Mouse (Mus musculus) ovary, postnatal 14 days (tissue): Measurements from ENCODE around the gene Fermt1.
A peak's percentile ranks its signal among the peaks of the same experiment; 100 is the strongest.

Source experiments
- DNase-seq: peaks from one replicate; pipeline ENCODE4 v3.0.0; 2022; ENCODE audit warnings: low spot score

Gene Fermt1

DNA sequence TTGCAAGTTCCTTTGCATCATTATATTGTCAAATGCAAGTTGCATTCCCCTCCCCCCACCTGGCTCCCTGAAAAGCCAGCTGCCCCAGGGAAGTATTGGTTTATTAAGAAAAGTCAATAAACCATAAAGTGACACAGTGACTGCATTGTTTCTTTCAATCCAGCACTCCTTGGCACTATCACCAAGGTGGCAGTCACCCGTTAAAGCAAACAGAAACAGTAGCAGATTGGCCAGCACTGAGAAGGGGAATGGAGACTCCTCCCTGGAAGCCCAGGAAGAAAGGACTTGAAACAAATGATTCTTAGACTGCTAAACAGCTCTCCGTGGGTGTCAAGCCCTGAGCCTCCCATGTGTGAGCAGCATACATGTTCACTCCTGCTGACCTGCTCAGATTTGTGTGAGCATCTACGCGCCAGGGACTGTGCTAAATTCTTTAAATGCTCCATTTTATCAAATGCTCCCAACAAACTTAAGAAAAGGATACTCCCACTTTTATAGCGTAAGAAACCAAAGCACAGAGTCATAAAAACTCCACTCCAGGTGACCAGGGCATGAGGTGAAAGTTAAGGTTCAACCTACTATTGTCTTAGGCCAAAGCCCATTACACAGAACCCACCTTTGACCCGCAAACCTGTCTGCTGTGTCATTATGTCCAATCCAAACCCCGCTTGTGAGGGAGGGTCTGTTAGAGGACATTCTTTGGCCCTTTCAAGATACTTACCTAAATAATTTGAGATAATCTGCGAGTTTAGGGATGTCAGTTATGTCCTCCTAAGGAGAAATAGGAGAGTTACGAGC lies 23.4 kb downstream of the Fermt1 start:
- DNase-seq: no peak

DNA sequence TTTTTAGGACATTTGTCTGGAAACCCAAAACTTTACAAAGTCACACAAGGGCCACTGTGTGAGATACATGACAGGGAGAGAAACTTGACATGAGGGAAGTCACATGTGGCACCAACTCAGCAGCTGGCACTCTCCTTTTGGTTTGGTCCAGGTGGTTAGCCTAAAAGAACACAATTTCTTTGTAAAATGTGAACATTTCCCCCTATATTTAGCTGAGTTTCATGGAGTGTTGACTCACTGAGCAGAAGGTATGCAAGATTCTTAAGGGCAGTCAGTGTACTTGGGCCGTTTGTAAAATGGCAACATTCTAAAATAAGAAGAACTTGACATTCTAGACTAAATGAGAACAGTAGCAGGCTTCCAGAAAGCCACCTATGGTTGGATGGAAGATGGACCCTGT lies 30.9 kb downstream of the Fermt1 start:
- DNase-seq: no peak

DNA sequence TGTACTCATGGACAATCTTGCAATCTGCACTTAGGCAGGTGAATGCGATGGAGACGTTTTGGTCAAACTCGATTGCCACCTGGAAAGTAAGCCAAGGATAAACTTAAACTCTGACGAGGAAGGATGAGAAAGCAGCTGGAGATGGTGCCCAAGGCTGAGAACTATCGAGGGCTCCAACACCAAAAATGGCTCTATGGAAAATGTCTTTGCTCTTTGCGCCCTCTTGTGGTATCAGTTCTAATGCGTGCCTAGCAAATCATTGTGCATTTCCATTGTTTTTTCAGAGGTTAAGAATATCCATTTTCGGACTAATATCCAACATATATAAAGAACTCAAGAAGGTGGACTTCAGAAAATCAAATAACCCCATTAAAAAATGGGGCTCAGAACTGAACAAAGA lies 38.9 kb downstream of the Fermt1 start:
- DNase-seq: peak; percentile 30

DNA sequence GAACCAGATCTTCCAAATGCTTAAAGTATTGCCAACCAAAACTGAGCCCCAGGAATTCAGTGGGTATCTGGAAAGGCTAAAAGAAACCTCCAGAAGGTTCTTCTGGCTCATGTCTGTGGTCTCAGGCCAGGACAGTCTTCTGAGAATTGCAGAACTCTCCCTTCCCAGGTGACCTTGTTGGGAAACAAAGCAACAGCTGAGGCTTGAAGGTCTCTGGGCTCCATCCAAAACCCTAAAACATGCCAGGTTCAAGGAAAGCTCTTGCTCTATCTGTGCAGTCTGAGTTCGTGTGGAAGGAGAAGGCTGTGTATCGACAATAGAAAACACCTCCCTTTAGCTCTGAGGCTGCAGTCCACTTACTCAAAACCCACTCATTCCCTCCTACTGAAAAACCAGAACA lies 40.7 kb downstream of the Fermt1 start:
- DNase-seq: no peak

DNA sequence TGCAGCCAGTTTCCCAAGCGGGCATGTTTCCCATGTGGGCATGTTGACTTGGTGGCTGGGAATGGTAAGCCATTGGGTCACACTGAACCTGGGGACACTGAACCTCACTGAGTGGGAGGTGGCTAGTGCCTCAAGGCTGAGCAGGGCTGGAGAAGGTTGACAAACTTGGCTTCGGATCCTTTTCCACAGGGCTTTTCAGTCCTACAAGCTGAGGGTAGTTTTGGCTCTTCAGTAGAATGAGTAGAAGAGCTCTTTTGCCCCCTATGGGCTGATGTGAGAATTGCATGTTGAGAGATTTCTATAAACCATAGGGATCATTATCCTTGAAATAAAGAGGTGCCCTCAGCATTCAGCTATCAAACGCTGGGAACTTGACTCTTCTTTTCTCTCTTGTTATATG lies 42.2 kb downstream of the Fermt1 start:
- DNase-seq: peak; percentile 53

DNA sequence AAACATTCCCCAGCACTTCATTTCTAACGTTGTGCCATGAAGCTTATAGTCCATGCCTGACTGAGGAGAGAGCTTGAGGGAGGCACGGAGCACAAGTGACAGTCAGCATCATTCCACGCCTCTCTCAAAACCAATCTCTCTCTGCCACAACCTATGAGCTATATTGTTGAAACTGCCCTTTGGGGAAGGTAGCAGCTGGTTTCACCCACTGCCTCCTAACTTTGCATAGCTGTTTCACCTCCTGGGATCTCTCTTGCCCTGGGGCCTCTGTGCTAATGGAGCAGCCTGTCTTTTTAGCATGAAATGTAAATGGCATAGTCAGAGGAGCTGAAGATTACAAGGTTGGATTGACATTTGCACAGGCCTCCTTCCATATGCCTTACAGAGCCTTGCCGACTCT lies 43.6 kb downstream of the Fermt1 start:
- DNase-seq: no peak

DNA sequence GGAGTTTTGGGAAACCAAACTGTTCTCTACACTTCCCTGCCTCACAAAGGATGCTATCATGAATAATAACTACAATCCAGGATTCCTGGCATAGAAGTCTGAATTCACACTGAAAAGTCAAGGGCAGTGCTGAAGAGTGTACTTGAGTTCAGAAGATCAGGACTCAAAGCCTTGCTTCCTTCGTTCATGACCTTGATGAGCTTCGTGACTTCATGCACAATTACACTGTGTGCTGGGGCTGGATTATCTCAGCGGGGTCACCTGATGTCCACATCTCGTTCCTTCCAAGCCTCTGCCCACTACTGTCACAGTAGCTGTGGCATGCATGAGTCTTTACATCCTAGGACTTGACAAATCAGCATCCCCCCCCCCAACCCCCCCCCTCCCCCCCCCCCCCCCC lies 44.1 kb downstream of the Fermt1 start:
- no peak for DNase-seq

DNA sequence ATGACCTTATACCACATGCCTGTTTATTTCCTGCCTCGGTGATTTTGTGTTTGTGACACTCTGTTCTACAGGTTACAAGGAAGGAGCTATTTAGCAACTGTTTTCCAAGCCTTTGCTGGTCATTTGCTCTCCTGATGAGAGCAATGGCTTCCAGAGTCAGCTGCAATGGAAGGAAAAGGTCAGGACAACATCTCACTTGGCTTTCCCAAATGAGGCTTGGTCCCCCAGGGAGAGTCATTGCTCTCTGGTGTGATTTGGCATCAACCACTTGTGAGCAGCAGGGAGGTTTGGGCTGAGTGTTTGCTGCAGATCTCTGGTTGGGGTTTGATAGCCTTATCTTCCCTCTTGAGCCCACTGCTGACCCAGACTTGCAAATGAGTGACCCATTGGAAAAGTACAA lies 45.1 kb downstream of the Fermt1 start:
- DNase-seq: no peak

DNA sequence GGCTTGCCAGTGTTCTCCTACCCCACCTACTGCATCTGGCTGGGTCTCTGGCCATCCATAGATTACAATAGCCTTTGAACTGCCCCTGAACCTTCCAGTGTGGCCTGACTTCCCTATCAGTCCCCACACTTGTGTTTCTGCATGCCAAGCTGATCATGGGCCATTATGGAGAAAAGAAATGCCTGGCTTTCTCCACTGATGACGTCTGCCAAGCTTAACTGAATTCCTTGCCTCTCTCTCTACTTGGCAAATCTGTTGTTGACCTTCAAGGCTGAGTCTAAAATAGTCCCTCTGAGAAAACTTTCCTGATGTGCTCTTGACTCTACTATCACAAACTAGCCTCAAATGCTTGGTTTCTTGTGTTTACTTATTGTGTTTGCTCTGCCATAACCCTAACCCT lies 47.5 kb downstream of the Fermt1 start:
- DNase-seq: no peak

DNA sequence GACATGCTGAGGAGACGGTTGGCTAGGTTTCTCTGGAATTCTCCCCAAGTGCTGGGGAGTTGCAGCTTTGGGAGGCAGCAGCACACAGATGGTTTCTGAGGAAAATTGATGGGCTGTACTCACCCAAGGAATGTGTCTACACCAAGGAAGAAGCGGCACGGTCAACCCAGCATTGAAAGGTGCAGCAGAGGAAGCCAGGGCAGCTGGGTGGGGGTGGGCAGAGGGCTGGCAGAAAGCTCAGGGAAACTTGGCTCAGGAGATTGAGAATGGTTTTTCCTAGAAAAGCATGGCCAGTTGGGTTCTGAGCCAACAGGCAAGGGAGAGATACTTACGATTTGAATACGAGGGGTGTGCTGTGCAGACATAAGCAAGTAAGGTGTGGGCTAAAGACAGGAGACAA lies 51.9 kb downstream of the Fermt1 start:
- no peak for DNase-seq

DNA sequence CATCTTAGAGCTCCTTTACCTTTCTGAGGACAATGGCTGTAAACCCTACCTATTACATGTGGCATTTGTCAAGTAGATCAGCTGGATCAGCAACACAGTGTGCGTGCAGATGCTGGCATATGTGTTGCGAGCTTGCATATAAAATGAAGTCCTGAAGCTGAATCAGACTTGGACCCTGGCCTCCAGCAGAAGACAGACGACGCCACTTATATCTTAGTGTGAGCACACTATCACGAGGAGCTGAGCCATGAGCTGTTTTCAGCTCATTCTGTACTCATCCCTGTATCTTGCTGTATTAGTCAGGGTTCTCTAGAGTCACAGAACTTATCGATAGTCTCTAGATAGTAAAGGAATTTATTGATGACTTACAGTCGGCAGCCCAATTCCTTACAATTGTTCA lies 60.4 kb downstream of the Fermt1 start:
- no peak for DNase-seq

DNA sequence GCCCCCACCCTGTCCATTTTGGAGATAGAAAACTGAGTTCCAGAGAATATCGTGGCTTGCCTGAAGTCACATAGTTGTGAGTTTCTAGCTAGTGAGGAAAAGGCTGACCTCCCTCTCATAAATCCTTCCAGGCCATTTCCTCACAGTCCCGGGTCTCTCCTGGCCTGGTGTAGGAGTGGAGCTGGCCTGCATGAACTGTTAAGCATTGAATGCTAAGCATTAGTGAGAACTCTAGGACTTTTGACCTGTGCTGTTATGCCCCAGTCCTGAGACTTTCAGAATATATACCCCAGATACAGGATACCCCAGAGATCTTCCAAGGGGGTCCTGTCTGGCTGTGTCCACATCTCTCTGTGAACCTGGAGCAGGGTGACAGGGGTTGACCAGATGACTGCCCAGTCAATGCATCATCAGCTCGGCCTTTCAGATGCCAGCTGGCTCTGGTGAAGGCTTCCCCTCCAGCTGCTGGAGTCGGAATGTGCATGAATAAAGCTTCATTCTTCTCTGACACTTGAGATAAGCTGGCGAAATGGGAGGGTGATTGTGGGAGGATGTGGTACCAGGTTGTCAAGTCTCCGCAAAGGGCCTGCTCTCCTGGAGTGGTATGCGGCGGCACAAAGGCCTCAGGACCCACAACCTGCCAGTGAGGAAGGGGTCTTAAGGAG lies 61.3 kb downstream of the Fermt1 start:
- DNase-seq: no peak

DNA sequence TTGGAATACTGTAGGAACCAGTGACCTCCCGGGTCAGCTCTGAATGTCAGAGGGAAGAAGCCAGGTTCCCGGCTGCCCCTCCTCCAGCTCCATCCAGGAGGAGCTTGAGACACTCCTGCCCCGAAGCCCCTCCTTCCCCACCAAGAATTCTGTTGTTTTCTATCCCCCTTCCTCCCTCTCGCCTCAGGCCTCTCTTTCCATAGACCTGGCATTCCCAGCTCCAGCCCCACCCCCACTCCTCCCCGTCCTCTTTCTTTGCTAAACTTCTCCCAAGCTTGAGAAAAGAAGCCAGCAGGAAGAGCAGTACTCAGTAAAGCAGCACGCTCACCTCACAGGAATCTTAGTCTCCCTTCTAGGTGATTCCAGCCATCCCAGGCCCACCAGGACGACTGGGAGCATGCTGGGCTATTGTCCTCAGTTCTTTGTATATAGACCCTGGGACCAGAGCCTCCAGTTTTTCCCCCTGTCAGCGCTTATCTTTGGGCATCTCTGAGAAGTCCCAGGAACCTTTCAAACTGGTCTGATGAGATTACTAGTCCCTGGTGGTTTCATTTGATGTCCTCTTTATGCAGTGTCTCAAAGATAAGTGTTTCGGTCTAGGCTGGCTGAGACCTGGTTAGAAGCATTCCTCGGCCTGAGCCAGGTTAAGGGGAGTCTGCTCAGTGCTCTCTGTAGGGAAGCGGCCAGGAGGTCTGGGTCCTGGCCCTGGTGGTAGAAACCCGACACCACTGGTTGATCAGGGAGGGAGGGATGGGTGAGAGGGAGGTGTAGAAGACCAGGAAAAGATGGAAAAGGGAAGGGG lies 64.7 kb downstream of the Fermt1 start, which contains the start of gene Lrrn4:
Gene Lrrn4, minus strand, starts transcription at position 48 of the 802 bp plus-strand sequence.
- DNase-seq: no peak

DNA sequence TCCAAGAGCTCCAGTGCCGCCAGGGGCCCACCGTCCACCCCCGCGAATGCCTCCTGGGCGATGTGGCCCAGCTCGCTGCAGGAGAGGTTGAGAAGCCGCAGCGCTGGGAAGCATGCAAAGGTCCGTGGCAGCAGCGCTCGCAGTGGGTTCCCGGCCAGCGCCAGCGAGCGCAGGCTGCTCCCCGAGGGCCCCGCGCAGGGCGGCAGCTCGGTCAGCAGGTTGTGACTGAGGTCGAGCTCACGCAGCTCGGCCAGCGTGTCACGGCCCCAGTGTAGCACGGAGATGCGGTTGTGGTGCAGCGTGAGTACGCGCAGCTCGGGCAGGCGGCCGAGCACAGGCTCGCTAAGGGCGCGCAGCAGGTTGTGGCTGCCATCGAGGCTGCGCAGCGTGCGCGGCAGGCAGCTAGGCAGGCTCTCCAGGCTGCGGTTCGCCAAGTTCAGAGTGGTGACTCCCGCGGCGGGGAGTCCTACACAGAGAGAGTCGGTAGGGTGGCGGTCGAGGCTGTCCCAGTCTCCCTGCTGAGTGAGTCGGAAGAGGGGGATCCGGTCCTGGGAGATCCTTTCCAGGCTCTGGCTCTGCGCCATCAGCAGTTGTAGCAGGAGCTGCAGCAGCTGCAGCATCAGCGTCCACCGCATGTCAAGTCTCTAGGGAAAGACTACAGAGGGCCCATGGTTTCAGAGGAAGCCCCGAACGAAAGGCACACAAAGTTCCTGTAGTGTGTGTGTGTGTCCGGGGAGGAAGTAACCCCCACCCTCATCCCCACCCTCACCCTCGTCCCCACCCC lies 66.3 kb downstream of the Fermt1 start:
- no peak for DNase-seq

DNA sequence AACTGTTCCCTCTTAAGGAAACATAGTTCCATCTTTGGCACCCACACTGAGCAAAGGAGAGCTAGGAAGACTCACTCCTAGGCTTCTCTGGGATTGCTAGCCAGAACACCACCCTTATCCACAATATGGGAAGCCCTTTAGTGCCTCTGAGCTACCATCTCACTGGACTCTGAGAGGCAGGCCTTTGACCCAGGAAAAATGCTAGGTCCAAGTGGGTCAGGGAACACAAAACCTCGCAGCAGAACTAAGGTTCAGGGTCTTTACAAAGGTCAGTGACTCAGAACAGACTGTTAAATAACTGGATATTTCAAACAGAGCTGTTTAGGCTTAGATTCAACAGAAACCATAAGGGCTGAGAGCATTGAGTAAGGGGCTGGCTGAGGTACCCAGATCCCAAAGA lies 68.7 kb downstream of the Fermt1 start:
- DNase-seq: no peak

DNA sequence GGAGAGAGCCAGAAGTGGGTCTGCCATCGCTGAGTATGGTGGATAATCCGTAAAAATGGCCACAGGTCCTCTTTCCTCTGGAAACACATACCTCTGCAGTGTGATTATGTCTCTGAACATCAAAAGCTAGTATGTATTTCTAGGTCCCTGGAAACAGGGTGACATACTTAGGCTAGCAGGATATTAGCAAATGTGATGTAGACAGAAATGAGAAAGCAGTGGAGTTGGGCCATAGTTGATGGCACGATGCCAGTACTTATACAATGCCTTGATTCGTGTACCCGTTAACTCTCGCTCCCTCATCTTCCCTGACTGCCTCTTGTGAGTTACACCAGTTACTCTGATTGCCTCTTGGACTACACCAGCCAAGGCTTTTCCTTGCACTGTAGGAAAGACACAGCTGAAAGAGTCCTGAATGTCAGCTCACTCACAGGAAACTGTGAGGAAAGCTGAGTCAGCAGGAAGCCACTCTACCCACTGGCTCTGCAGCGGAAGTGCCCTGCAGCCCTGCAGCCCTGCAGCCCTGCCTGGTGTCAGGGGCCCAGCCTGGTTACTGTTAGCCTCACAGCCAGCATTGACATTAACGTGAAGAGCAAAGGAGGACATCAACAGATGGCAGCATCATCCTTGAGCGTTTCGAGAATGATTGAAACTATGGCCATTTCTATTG lies 71.9 kb downstream of the Fermt1 start:
- no peak for DNase-seq

DNA sequence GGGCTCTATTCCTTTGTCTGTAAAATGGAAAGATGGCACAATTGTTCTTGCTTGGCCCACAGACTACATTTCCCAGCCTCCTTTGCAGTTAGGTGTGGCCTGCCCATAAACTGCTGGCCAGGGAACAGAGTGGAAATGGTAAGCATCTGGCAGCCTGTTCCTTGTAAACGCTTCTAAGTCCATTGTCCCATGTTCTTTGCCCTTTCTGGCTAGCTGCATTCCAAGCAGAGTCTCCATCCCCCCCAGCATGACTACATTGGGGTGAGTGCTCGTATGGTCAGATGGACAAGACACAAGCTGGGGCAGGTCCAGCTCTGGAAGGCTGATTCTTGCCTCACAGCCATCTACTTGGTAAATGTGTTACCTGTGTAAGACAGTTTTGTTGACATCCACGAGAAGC lies 74.0 kb downstream of the Fermt1 start:
- DNase-seq: no peak

DNA sequence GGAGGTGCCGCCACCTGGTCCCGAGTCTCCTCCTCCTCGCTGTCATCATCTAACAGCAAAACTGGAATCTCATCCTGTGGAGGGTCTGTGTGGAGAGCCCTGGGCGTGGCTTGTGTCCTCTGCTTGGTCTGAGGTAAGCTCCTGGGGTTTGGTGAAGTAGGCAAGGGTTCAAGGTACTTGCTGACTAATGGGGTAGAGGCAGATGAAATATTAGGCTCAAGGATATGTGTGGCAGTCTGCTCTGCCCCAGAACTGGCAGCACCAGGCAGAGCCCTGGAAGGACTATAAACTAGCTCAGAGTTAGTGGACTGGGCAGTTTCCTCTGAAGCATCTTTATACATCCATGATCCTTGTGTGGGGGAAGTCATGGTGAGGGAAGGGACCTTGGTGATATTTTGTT lies 75.4 kb downstream of the Fermt1 start:
- DNase-seq: no peak

DNA sequence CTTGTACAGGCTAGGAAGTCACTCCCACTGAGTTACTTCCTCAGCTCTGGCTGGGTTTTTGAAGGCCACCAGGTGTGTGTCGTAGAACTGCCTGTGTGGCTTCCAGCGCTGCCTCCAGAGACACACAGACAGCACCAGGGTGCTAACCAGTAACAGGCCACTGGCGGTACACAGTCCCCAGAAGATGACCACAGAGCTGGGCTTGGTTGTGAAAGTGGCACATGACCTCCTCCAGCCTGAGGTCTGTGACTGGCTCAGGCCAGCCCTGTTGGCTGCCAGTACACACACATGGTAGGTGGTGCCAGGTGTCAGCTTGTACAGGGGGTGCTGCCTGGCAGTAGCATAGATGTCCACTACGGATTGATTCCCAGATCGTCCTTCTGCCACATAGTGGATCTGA lies 76.0 kb downstream of the Fermt1 start:
- DNase-seq: no peak

DNA sequence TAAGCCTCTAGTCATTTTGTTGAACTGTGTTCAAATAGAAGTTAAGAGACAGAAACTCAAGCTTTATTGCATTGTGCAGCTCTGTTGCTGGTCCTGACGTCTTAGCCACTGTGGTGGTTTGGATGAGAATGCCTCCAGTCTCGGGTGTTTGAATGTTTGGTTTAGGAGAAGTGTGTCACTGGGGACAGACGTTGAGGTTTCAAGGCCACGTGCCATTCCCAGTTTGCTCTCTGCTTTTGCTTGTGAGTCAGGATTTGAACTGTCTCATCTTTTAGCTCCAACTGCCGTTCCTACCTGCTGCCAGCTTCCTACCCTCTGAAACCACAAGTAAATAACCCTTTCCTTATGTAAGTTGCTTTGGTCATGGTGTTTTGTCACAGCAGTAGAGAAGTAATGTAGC lies 78.2 kb downstream of the Fermt1 start:
- no peak for DNase-seq

DNA sequence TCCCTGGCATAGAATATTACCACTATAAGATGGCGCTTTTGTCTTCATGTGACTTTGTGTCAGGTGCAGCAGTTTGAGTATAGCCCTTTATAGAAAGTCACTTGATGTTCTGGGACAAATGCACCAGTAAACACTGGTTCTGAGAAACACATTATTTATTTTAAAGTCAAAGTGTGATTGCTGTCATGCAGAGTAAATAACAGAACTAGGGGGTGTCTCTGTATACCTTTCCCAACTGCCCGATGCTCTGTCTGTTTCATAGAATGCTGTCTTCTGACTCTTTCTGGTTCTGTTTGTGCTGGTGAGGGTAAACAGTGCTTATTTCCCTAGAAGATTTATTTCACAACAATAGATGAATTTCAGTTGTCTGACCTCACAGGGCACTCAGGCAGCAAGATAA lies 82.4 kb downstream of the Fermt1 start:
- DNase-seq: no peak

DNA sequence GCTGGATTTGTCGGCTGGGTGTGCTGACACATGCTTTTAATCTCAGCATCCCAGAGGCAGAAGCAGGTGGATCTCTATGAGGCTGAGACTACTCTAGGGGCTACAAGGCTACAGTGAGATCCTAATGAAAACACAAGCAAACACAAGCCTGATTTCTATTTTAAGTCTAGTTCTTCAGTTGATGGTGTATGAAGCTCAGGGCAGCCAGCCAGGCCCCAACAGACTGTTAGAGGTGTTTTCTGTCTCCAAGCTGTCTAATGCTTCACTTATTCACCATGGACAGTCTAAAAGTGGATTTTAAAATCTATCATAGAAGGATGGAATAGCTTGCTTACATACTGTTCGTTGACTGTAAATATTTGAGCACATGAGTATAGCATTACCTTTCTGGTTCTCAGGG lies 84.2 kb downstream of the Fermt1 start:
- no peak for DNase-seq
